Mouse (Mus musculus): ENCODE results near the gene Prnd. TPM values are rescaled to one million over a fixed set of nuclear protein-coding genes. Genes with fewer than 3 reads are reported as not detected.

Gene Prnd
- total and polyA plus RNA-seq, 3 experiments: 0.76 to 11.4 (median 5.6) TPM

DNA sequence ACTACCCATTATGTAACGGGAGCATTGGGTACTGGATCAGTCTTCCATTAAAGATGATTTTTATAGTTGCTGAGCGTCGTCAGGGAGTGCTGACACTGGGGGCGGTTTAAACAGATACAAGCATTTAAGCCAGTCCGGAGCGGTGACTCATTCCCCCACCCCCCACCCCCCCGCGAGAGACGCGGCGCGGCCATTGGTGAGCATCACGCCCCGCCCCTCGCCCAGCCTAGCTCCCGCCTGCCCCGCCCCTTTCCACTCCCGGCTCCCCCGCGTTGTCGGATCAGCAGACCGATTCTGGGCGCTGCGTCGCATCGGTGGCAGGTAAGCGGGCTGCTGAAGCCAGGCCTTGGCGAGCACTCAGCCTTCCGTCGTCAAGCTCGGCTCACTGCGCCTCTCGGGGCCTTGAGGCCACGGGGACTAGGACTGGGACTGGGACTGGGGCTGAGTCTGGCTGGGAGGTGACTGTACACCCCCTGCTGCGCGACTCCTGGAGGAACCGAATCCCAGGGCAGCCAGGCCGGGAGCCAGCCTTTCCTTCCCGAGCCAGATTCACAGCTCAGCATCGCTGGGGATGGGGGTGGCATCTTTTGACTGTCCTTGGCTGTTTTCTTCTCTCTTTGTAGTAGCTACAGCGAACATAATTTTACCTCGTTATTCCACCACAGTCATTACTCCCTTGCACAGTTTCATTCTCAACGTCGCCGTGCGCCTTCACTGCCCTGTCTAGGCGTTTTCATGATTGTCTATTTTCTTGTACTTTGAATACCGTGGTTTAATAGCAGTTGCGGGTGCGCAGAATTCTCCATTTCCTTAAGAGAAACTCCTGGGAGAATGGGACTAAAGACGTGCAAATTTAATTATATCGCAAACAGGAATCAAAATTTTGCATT, 40.7 kb upstream of the Prnd start, which contains the start of the genes Prnp and Prn:
Gene Prnp, plus strand, starts transcription at position 246 of the 890 bp plus-strand sequence.
Gene Prn, plus strand, starts transcription at position 275 of the 890 bp plus-strand sequence.
- in situ Hi-C loops (cut with MboI; ENCODE audit: low pct_ligation_motif_present, low pct_unique_long_range_greater_than_20kb, low sequenced_read_pairs): no loop called here
- H3K4me2 ChIP-seq (ENCODE audit: insufficient read depth, low read depth, poor library complexity, severe bottlenecking): peak within 1 kb of the TSS; percentile 63
- H3K9ac ChIP-seq (ENCODE audit: insufficient read depth, low read depth): peak within 1 kb of the TSS; percentile 74
- dilution Hi-C loops (cut with MboI; ENCODE audit: extremely low pct_ligation_motif_present, extremely low pct_unique_long_range_greater_than_20kb, low sequenced_read_pairs): no loop called here
- TF ChIP-seq MAX (IDR thresholded peaks at IDR 0.05; ENCODE audit: low read length) (no peak), SMC3 (IDR thresholded peaks at IDR 0.05; ENCODE audit: low read depth, low read length) (no peak), CHD1 (IDR thresholded peaks at IDR 0.05; ENCODE audit: low read depth, low read length) (no peak), ZMIZ1 (IDR thresholded peaks at IDR 0.05; ENCODE audit: low read depth, low read length) (no peak), RCOR1 (conservative IDR thresholded peaks at IDR 0.05; ENCODE audit: low read depth, low read length) (no peak), E2F4 (IDR thresholded peaks at IDR 0.05; ENCODE audit: insufficient replicate concordance, low read depth, low read length) (no peak), GABPA (IDR thresholded peaks at IDR 0.05; ENCODE audit: insufficient replicate concordance, low read depth, low read length) (no peak), MYC (IDR thresholded peaks at IDR 0.05; ENCODE audit: low read depth, low read length) (no peak), ETS1 (conservative IDR thresholded peaks at IDR 0.05; ENCODE audit: low read depth, low read length) (no peak), ZKSCAN1 (IDR thresholded peaks at IDR 0.05; ENCODE audit: borderline replicate concordance, low read depth, low read length) (no peak), USF1 (IDR thresholded peaks at IDR 0.05; ENCODE audit: low read depth, low read length) (no peak), TBP (conservative IDR thresholded peaks at IDR 0.05; ENCODE audit: low read depth, low read length) (peak; percentile 63; the same call in 1 of the 2 replicates), MAZ (IDR thresholded peaks at IDR 0.05; ENCODE audit: low read depth, low read length) (no peak), ZC3H11A (IDR thresholded peaks at IDR 0.05; ENCODE audit: low read depth, low read length) (no peak), USF2 (conservative IDR thresholded peaks at IDR 0.05; ENCODE audit: low read depth, low read length) (no peak), CHD2 (IDR thresholded peaks at IDR 0.05; ENCODE audit: low read length) (no peak), POLR2A (IDR thresholded peaks at IDR 0.05; ENCODE audit: low read depth, low read length) (peak; percentile 83), POLR2AphosphoS2 (IDR thresholded peaks at IDR 0.05; ENCODE audit: low read depth, low read length) (no peak), ZNF384 (IDR thresholded peaks at IDR 0.05; ENCODE audit: low read depth, low read length) (no peak), IRF4 (IDR thresholded peaks at IDR 0.05; ENCODE audit: low read depth, low read length) (peak; percentile 26; the same call in 1 of the 2 replicates), SIN3A (IDR thresholded peaks at IDR 0.05; ENCODE audit: low read length) (0 out of 2 replicates have a peak, but pooled peaks have one; percentile 13), ELF1 (IDR thresholded peaks at IDR 0.05; ENCODE audit: low read depth, low read length) (no peak), NRF1 (IDR thresholded peaks at IDR 0.05; ENCODE audit: low read depth, low read length) (no peak), MEF2A (IDR thresholded peaks at IDR 0.05; ENCODE audit: borderline replicate concordance, low read depth, low read length) (peak; percentile 41; the same call in 1 of the 2 replicates), UBTF (IDR thresholded peaks at IDR 0.05; ENCODE audit: low read depth, low read length) (no peak), NELFE (IDR thresholded peaks at IDR 0.05; ENCODE audit: low read depth, low read length) (peak; percentile 62; the same call in 1 of the 2 replicates), EP300 (IDR thresholded peaks at IDR 0.05; ENCODE audit: low read length) (no peak), BHLHE40 (IDR thresholded peaks at IDR 0.05; ENCODE audit: low read depth, low read length) (no peak), KAT2A (IDR thresholded peaks at IDR 0.05; ENCODE audit: insufficient replicate concordance, low read length) (no peak), MAFK (IDR thresholded peaks at IDR 0.05; ENCODE audit: insufficient replicate concordance, low read length) (no peak), PAX5 (IDR thresholded peaks at IDR 0.05; ENCODE audit: low read length) (no peak), JUND (conservative IDR thresholded peaks at IDR 0.05; ENCODE audit: low read depth, low read length) (peak; percentile 19; the same call in 1 of the 2 replicates), JUN (IDR thresholded peaks at IDR 0.05; ENCODE audit: insufficient read depth, low read depth, low read length) (no peak), HCFC1 (IDR thresholded peaks at IDR 0.05; ENCODE audit: low read depth, low read length) (no peak), TCF12 (IDR thresholded peaks at IDR 0.05; ENCODE audit: low read depth, low read length) (peak; percentile 79), MXI1 (IDR thresholded peaks at IDR 0.05; ENCODE audit: low read depth, low read length) (no peak), RAD21 (IDR thresholded peaks at IDR 0.05; ENCODE audit: low read depth, low read length) (no peak), CTCF (conservative IDR thresholded peaks at IDR 0.05 in 1 of 2, IDR thresholded peaks at IDR 0.05 in 1 of 2; ENCODE audit: low read depth in 2 of 2, low read length in 2 of 2) (no peak)
- peaks cover 0 to 5% of the 10 kb centered on the region in 2 experiments for H3K36me3 ChIP-seq (replicated peaks in 1 of 2; ENCODE audit: control insufficient read depth in 1 of 2, insufficient read depth in 1 of 2, low read length in 1 of 2)
- H3K4me1 ChIP-seq (ENCODE audit: control insufficient read depth in 1 of 2, insufficient read depth in 2 of 2): peaks cover 0 to 24% of the 10 kb centered on the region in 2 experiments; a peak in 2 of 4 replicates
- no peaks in the 10 kb centered on the region for H3K9me3 ChIP-seq (replicated peaks; ENCODE audit: low read length)
- peaks cover 6% of the 10 kb centered on the region for H3K27me3 ChIP-seq (replicated peaks)
- H3K79me2 ChIP-seq (replicated peaks; ENCODE audit: control insufficient read depth, extremely low read depth, insufficient read depth, poor library complexity, severe bottlenecking): no peaks in the 10 kb centered on the region
- peak; percentile 91 for DNase-seq (ENCODE audit: extremely low read depth)
- H3K4me3 ChIP-seq (replicated peaks in 1 of 3; ENCODE audit: low read depth in 2 of 3, low read length in 2 of 3, poor library complexity in 1 of 3): peak within 1 kb of the TSS; percentile 68 to 87 (median 75)
- no peak within 1 kb of the TSS for H3K27ac ChIP-seq (ENCODE audit: insufficient read depth, low read depth)

Measured in CH12.LX (cell line).